Mouse (Mus musculus) stomach, embryonic 16.5 days (tissue): ENCODE data around the gene Cox10. TPM values are rescaled to one million over a fixed set of nuclear protein-coding genes. Genes with fewer than 3 reads are reported as not detected.
"Not testable (repeated sequence)": the region's sequence is repeated elsewhere in the genome, so short reads cannot be mapped to it uniquely, and the experiment has no call there.

Experiments used
- ATAC-seq: fragments of 200-750 bp; cut with Nextera tagmentation; 2 replicates; pipeline ENCODE4 v1.8.0; 2017; ENCODE audit warnings: moderate number of reproducible peaks, moderate TSS enrichment; ENCODE audit not compliant: insufficient read depth, low FRiP score
- H3K27ac ChIP-seq: fragments of 300-500 bp; sonication (generic); 2 replicates; pipeline ENCODE4 v1.5.1; 2014; ENCODE audit warnings: low read length
- H3K27me3 ChIP-seq: fragments of 300-500 bp; sonication (generic); 2 replicates; pipeline ENCODE4 v1.6.1; 2014; ENCODE audit warnings: low read length, control low read depth, mixed read lengths; ENCODE audit not compliant: control insufficient read depth, insufficient read depth
- H3K36me3 ChIP-seq: fragments of 300-500 bp; sonication (generic); 2 replicates; pipeline ENCODE4 v1.6.1; 2014; ENCODE audit warnings: low read length; ENCODE audit not compliant: control insufficient read depth, insufficient read depth
- H3K4me1 ChIP-seq: fragments of 300-500 bp; sonication (generic); 2 replicates; pipeline ENCODE4 v1.6.1; 2014; ENCODE audit warnings: low read length, control low read depth, mixed read lengths; ENCODE audit not compliant: control insufficient read depth, insufficient read depth
- H3K4me2 ChIP-seq: fragments of 300-500 bp; sonication (generic); 2 replicates; pipeline ENCODE4 v1.6.1; 2014; ENCODE audit warnings: low read depth, low read length, mixed read lengths
- H3K4me3 ChIP-seq: fragments of 300-500 bp; sonication (generic); replicated peaks from 2 replicates; pipeline ENCODE4 v1.5.1; 2014; ENCODE audit warnings: mild to moderate bottlenecking, low read length
- H3K9ac ChIP-seq: fragments of 300-500 bp; sonication (generic); 2 replicates; pipeline ENCODE4 v1.6.1; 2014; ENCODE audit warnings: low read length
- H3K9me3 ChIP-seq: fragments of 300-500 bp; sonication (generic); replicated peaks from 2 replicates; pipeline ENCODE4 v1.6.1; 2016; ENCODE audit warnings: low read length, control low read depth; ENCODE audit not compliant: control insufficient read depth
- WGBS: fragments of 180-500 bp; shearing (Covaris S2); extraction: QIAGEN DNeasy Blood & Tissue Kit; methylation state at CpG from one replicate; pipeline ENCODE4 v1.1.7; 2014; 5-methylcytosine and 5-hydroxymethylcytosine counted together
- polyA plus RNA-seq: library from polyadenylated mRNA; unstranded; fragments of >200 nt; fragmentation: Nextera tagmentation; extraction: Ambion mirVana; gene quantifications from 2 replicates; pipeline ENCODE4 v1.2.1, GENCODE M21; 2015

Gene Cox10
- polyA plus RNA-seq, result 21.7 and 23.7 TPM in 2 replicates

DNA sequence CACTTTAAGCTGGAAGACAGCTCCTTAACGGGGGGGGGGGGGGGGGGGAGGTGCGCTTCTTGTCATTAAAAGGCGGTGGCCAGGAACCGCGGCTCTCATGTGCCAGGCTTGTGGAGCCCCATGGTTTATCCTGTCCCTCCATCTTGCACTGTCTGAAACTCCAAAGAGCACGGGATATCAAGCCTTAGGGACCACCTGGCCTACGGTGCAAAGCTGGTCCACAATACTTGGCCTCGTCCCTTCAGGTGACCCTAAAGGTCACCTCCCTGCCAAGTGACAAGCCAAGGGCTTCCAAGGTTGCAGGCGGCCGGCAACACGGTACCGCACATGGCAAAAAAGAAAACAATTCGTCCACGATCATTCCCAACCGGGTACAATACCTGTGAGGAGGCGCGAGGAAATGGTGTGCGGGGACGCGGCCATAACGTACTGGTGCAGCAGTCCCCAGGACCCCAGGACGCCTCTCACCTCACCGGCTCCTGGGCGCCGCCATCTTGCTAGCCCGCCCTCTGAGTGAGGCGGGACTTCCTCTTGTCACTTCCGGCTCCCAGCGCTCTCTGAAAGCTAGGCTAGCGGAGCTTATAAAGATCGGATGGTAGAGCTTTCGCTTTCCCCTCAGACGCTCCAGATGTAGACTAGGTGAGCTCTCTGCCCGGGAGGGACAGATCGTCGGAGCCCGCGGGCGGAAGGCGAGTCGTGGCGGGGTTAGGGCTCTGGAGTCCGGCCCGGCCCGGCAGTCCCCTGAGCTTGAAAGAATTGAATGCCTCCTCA, at the start of gene Cox10:
Gene Cox10 (minus strand): TSS at position 513 of the 771 bp plus-strand sequence.
- Histone ChIP-seq H3K27ac (peak within 1 kb of the TSS; percentile 94), H3K27me3 (no peaks in the 10 kb centered on the region), H3K4me1 (peaks cover 10% of the 10 kb centered on the region), H3K9ac (peak within 1 kb of the TSS; percentile 94), H3K36me3 (no peaks in the 10 kb centered on the region; the same call in 1 of the 2 replicates), H3K9me3 (no peaks in the 10 kb centered on the region), H3K4me2 (peak within 1 kb of the TSS; percentile 87), H3K4me3 (peak within 1 kb of the TSS; percentile 78)
- 0% methylated on average over 44 of the region's 45 CpGs for WGBS
- peak; percentile 94 for ATAC-seq

DNA sequence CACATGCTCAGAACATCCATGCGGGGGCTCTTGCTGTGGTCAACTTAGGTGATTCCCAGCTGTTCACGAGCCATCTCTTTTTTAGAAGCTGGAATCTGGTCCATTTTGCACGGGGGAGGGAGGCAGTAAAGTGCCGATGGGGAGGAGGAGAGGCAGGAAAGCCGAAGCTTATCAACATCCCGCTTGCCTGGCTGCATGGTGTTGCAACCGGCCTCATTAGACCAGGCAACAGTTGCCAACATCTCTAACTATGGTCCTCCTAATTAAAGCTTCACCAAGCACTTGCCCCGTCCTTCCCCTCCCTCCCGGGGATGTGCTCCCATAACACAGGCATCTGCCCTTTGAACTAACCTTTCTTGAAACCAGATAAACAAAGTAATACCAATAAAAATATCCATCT, 48.7 kb upstream of the Cox10 start:
- Histone ChIP-seq H3K4me3 (no peak overlapping the region), H3K9ac (no peak overlapping the region), H3K27me3 (no peaks in the 10 kb centered on the region), H3K36me3 (no peaks in the 10 kb centered on the region), H3K4me1 (no peaks in the 10 kb centered on the region; the same call in 1 of the 2 replicates), H3K27ac (no peak overlapping the region), H3K9me3 (no peaks in the 10 kb centered on the region), H3K4me2 (no peak overlapping the region)
- ATAC-seq, result no peak
- WGBS, result 33% methylated on average over 9 of the region's 9 CpGs

DNA sequence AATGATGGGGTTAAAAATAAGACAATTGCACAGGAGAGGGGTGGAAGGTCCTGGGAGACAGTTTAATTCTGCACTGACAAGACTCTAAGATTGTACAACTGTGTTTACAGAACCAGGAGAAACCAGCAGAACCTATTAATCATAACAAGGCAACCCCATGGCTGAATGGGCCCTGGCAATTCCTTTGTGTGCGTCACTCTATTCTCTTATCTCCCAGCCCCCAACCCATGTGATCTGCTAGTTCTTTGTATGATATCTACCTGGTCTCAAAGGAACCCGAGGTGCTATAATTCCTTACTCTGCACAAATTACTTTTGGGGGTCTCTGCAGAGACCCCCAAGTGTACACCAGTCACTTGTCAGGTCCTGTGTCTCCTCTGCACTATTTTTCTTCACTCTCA, 46.2 kb upstream of the Cox10 start:
- Histone ChIP-seq H3K9me3 (no peaks in the 10 kb centered on the region), H3K27me3 (no peaks in the 10 kb centered on the region), H3K36me3 (no peaks in the 10 kb centered on the region), H3K4me3 (no peak overlapping the region), H3K4me2 (no peak overlapping the region), H3K4me1 (no peaks in the 10 kb centered on the region; the same call in 1 of the 2 replicates), H3K27ac (no peak overlapping the region), H3K9ac (no peak overlapping the region)
- 43% methylated on average over 2 of the region's 2 CpGs for WGBS
- ATAC-seq, result no peak

DNA sequence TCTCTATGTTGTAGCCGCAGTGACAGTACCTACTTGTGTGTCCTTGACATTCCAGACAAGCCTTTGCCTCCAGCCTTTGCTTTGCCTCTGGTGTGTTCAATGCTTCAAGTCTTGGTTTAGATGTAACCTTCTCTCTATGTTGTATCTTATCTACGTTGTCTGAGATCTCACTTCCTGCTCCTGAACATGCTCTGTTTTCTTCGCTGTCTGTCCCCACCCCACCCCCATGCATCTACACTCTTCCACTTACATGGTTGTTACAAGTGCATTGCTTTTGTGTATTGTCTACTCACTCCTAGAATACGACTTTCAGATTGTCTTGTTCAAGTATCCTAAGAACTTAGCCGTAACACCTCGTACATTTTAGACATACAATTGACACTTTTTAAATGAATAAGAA, 43.9 kb upstream of the Cox10 start:
- H3K4me2 ChIP-seq, H3K9ac ChIP-seq, H3K4me1 ChIP-seq, H3K27me3 ChIP-seq, H3K27ac ChIP-seq, ATAC-seq, H3K4me3 ChIP-seq, H3K9me3 ChIP-seq, H3K36me3 ChIP-seq: not testable (repeated sequence)
- 81% methylated on average over 6 of the region's 6 CpGs for WGBS

DNA sequence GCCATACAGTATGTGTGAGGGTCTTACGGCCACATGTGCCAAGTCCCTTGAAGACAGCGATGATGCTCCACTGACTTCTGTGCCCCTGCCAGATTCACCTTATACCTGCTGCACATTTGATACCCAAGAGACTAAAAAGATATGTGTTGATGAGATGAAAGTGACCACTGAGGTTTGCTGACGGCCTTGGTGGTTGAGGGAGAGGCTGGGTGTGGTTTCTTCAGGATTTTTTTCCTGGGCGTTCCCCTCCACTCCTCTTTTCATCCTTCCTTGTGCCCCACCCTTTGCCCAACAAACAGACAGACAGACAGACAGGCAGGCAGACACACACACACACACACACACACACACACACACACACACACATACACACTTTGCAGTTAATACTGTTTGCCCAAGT, 37.4 kb upstream of the Cox10 start:
- H3K27ac ChIP-seq, result no peak overlapping the region
- H3K4me1 ChIP-seq, result no peaks in the 10 kb centered on the region
- WGBS, result 82% methylated on average over 4 of the region's 4 CpGs

DNA sequence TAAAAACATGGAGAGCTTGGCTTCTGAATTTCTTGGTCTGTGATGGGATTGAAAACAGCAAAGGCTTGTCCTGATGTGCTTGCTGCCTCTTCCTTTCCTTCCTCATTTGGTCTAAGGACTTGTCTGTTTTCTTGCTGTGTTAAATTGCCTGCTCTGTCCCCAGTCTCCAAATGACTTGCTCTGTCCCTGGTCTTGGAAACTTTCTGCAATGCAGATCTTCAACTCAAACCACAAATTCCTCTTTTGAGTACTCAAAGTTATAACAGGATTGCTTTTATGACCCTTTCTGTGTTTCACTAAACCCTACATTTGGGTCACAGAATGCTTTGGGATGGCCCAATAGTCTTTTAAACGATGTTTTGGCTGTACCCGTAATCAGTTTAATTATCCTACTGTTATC, 36.6 kb upstream of the Cox10 start:
- 85% methylated on average over 2 of the region's 2 CpGs for WGBS
- ATAC-seq, result no peak
- no peak overlapping the region for H3K4me3 ChIP-seq

More for the DNA sequence above, 37.4 kb upstream of the Cox10 start:
- no peak overlapping the region for H3K4me2 ChIP-seq
- H3K9me3 ChIP-seq, result no peaks in the 10 kb centered on the region
- H3K4me3 ChIP-seq, result no peak overlapping the region
- no peaks in the 10 kb centered on the region for H3K27me3 ChIP-seq
- no peak for ATAC-seq
- H3K9ac ChIP-seq, result no peak overlapping the region
- H3K36me3 ChIP-seq, result no peaks in the 10 kb centered on the region

DNA sequence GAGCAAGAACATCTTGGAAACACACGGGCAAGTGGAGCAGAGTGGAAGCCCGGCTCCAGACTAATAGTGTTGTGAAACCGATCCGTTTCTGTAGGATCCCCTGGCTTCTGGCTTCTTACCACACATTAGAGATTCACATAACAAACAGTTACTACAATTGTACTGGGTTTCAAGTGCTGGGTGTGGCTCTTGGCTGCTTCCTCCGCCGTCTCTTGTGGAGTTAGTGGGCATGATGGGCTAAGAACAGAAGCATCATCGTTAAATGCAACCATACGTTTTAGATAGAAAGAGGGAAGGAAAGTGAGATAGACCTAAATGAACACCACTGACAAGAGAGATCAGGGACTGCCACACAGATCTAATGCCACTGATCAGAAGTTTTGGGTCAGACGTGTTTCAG, 35.8 kb upstream of the Cox10 start:
- Histone ChIP-seq H3K27me3 (no peaks in the 10 kb centered on the region), H3K4me1 (no peaks in the 10 kb centered on the region), H3K4me2 (no peak overlapping the region), H3K36me3 (no peaks in the 10 kb centered on the region), H3K4me3 (no peak overlapping the region), H3K9ac (no peak overlapping the region), H3K9me3 (no peaks in the 10 kb centered on the region), H3K27ac (no peak overlapping the region)
- 76% methylated on average over 9 of the region's 9 CpGs for WGBS
- no peak for ATAC-seq

More for the DNA sequence above, 36.6 kb upstream of the Cox10 start:
- Histone ChIP-seq H3K27ac (no peak overlapping the region), H3K9me3 (no peaks in the 10 kb centered on the region), H3K9ac (no peak overlapping the region), H3K4me1 (no peaks in the 10 kb centered on the region), H3K36me3 (no peaks in the 10 kb centered on the region), H3K4me2 (no peak overlapping the region), H3K27me3 (no peaks in the 10 kb centered on the region)

DNA sequence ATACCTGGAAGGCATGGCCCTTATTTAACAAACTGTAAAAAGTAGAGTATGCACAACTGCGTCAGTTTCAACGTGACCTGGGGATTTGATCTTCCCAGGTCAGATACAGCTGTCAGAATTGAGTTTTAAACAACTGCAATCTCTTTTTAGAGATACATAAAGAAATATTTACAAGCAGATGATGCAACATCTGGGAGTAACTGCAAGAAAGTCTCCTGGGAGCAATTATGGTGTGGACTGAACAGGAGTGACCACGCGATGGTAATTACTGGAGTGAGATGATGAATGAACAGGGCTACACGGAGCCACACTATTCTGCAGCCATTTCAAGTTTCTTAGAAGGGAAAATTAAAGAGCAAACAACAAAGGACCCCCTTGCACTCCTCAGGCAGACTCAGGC, 20.8 kb upstream of the Cox10 start:
- no peak for ATAC-seq
- Histone ChIP-seq H3K36me3 (no peaks in the 10 kb centered on the region), H3K27me3 (no peaks in the 10 kb centered on the region), H3K4me1 (no peaks in the 10 kb centered on the region), H3K9ac (no peak overlapping the region), H3K4me2 (no peak overlapping the region), H3K27ac (no peak overlapping the region), H3K9me3 (no peaks in the 10 kb centered on the region), H3K4me3 (no peak overlapping the region)
- WGBS, result 85% methylated on average over 5 of the region's 5 CpGs

DNA sequence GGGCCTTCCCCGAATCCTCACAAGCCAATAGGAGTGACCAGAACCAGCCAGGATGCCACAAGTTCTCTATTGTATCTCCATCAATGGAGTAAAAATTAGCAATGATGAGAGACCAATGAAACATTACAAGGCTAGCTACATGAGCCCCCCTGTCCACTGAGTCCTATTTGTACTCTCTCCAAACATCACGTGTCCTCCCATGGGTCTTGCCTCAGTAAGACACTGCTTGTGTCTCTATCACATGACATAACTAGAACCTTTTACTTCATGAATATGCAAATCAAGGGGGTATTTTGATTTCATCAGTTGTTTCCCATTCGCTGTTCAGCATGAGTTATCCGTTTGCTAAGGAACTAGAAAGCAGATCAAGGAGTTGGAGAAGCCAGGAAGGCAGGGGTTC, 13.8 kb upstream of the Cox10 start:
- H3K36me3 ChIP-seq, result no peaks in the 10 kb centered on the region

More for the DNA sequence above, 13.8 kb upstream of the Cox10 start:
- 94% methylated on average over 4 of the region's 4 CpGs for WGBS
- no peak overlapping the region for H3K9ac ChIP-seq
- H3K4me2 ChIP-seq, result no peak overlapping the region
- no peaks in the 10 kb centered on the region for H3K9me3 ChIP-seq
- H3K27ac ChIP-seq, result no peak overlapping the region
- no peaks in the 10 kb centered on the region for H3K4me1 ChIP-seq
- ATAC-seq, result no peak
- H3K4me3 ChIP-seq, result no peak overlapping the region
- no peaks in the 10 kb centered on the region for H3K27me3 ChIP-seq
